Mouse (Mus musculus): ENCODE data around the gene Ech1.

- no peak for TF ChIP-seq EP300 (IDR thresholded peaks at IDR 0.05; ENCODE audit: low read depth)
- no peak for TF ChIP-seq CTCF (IDR thresholded peaks at IDR 0.05; ENCODE audit: low read depth)
These were observed 7.1 kb upstream of the Ech1 start for GRCm38 (mm10) chr7:28817957-28818356.

Data from heart, postnatal 0 days (tissue).